Mouse (Mus musculus) left cerebral cortex, adult 2 months (tissue): ENCODE data around the gene Nubpl. TPM values are rescaled to one million over a fixed set of nuclear protein-coding genes. Genes with fewer than 3 reads are reported as not detected.

Source experiments
- DNase-seq, 2 experiments: peaks; one replicate each; pipeline ENCODE4 v3.0.0; 2021 to 2022; ENCODE audit warnings: low spot score in 2 of 2, mixed read lengths in 1 of 2; ENCODE audit errors: extremely low spot score in 1 of 2
- H3K27ac ChIP-seq: fragments of 200-600 bp; 2 replicates; pipeline ENCODE4 v1.8.1; 2022
- H3K4me3 ChIP-seq: fragments of 200-600 bp; 2 replicates; pipeline ENCODE4 v1.8.1; 2022
- CTCF ChIP-seq: fragments of 200-600 bp; IDR thresholded peaks from 2 replicates; pipeline ENCODE4 v1.8.1; 2022; ENCODE audit warnings: antibody characterized with exemption, mild to moderate bottlenecking, moderate library complexity
- intact Hi-C: fragments of 180-260 bp; cut with DNase I; formaldehyde crosslinking; loops from one replicate; pipeline ENCODE4 v1.15.1; 2025
- total RNA-seq, 2 experiments: library from RNA; stranded (reverse); gene quantifications; 2 replicates each; pipeline ENCODE4 v1.2.3; 2021

Gene Nubpl
- total RNA-seq, 2 experiments from 2014 or later = 4.7 to 5.4 TPM

DNA sequence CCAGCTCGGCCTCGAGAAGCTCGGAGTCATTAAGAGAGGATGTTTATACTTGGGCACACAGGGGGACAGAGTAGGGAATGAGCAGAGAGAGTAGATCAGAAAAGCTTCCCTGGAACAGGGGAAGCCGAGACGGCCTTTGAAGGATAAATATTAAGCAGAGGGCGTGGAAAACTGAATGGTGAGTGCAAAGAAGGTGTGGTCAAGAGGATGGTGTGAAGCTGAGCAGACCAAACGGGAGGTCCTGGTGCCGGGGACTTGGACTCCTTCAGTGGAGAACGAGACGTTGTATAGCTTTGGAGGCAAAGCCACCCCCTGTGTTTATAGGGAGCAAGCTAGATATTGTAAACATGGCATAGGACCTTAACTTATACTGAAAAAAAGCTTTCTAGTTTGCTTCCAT is 261.9 kb downstream of the Nubpl start:
- intact Hi-C loops = no loop called here
- H3K4me3 ChIP-seq = no peak overlapping the region
- TF ChIP-seq CTCF = no peak
- H3K27ac ChIP-seq = peak overlapping the region; percentile 63; the same call in 1 of the 2 replicates
- DNase-seq = no peak

GRCm38 (mm10) chr12:52360136-52360535 is 262.6 kb downstream of the Nubpl start:
- Histone ChIP-seq H3K27ac (peak overlapping the region; percentile 63), H3K4me3 (no peak overlapping the region)
- DNase-seq = peak in 1 of 2 experiments; percentile 14
- intact Hi-C loops = loop anchor here (1.0 kb wide), 1 partner anchor 29 kb away; no protein-coding TSS in a partner anchor
- TF ChIP-seq CTCF = no peak

GRCm38 (mm10) chr12:52361198-52361597 is 263.7 kb downstream of the Nubpl start:
- intact Hi-C loops = no loop called here
- Histone ChIP-seq H3K27ac (peak overlapping the region; percentile 63), H3K4me3 (no peak overlapping the region)
- DNase-seq = no peak
- no peak for TF ChIP-seq CTCF

Other genes with a start within 250 kb of the Nubpl start
- gene Heatr5a, start 126.4 kb upstream of the Nubpl start, total RNA-seq = 1 to 10 TPM; 7.5 to 8.9 TPM
- gene Dtd2, start 91.2 kb upstream of the Nubpl start, total RNA-seq = 10 to 100 TPM in 1 of 2 experiments, 1 to 10 TPM in 1; 8.5 to 12.2 TPM
- gene Gpr33, start 69.7 kb upstream of the Nubpl start, total RNA-seq = not detected